Mouse (Mus musculus): ENCODE results near the gene Ucp3. TPM values are rescaled to one million over a fixed set of nuclear protein-coding genes. Genes with fewer than 3 reads are reported as not detected.

The Ucp3 gene
- polyA plus RNA-seq (2012; ENCODE audit: insufficient read depth, insufficient read length, low replicate concordance, missing spikeins) = not detected in 2 replicates

GRCm38 (mm10) chr7:100472777-100473176 lies at the start of gene Ucp3:
Gene Ucp3 (plus strand): TSS chr7:100472990.
- 84% methylated on average over 6 of the region's 6 CpGs for WGBS

GRCm38 (mm10) chr7:100425795-100426194 lies 47.0 kb upstream of the Ucp3 start:
- H3K4me3 ChIP-seq (ENCODE audit: insufficient read depth, low read depth, low read length) = no peak overlapping the region
- TF ChIP-seq CTCF (IDR thresholded peaks at IDR 0.05; ENCODE audit: insufficient read depth, low read depth, low read length) (no peak), POLR2A (IDR thresholded peaks at IDR 0.05; ENCODE audit: insufficient read depth, low read depth, low read length) (no peak)
- no peak overlapping the region for H3K27ac ChIP-seq (ENCODE audit: insufficient read depth, low read depth, low read length)
- H3K4me1 ChIP-seq (ENCODE audit: control insufficient read depth, insufficient read depth, low read length) = no peaks in the 10 kb centered on the region
- WGBS = 79% methylated on average over 3 of the region's 3 CpGs

More at GRCm38 (mm10) chr7:100472777-100473176, at the start of gene Ucp3:
- TF ChIP-seq POLR2A (IDR thresholded peaks at IDR 0.05; ENCODE audit: insufficient read depth, low read depth, low read length) (no peak), CTCF (IDR thresholded peaks at IDR 0.05; ENCODE audit: insufficient read depth, low read depth, low read length) (no peak)
- Histone ChIP-seq H3K4me3 (ENCODE audit: insufficient read depth, low read depth, low read length) (no peak within 1 kb of the TSS), H3K27ac (ENCODE audit: insufficient read depth, low read depth, low read length) (no peak within 1 kb of the TSS), H3K4me1 (ENCODE audit: control insufficient read depth, insufficient read depth, low read length) (peaks cover 5% of the 10 kb centered on the region; the same call in 1 of the 2 replicates)

DNA sequence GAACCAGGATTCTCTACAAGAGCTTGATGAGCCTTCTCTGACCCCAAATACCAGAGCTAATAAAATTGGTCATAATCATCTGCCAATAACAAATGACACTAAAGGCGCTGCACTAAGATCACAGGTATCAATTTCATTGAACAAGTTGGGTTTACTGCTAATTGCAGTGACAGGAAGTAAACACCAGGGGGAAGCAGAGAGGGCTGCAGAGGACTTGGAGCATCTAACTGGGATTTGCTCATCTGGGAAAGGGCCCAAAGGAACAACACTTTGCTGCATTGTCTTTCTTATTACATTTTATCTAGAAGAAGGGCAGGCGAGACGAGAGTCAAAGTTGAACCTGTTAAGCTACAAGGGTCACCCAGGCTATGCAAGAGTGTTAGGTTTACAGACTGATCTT lies 43.7 kb upstream of the Ucp3 start:
- TF ChIP-seq POLR2A (IDR thresholded peaks at IDR 0.05; ENCODE audit: insufficient read depth, low read depth, low read length) (no peak), CTCF (IDR thresholded peaks at IDR 0.05; ENCODE audit: insufficient read depth, low read depth, low read length) (no peak)
- 36% methylated on average over 3 of the region's 3 CpGs for WGBS
- Histone ChIP-seq H3K4me1 (ENCODE audit: control insufficient read depth, insufficient read depth, low read length) (no peaks in the 10 kb centered on the region), H3K27ac (ENCODE audit: insufficient read depth, low read depth, low read length) (no peak overlapping the region), H3K4me3 (ENCODE audit: insufficient read depth, low read depth, low read length) (no peak overlapping the region)

DNA sequence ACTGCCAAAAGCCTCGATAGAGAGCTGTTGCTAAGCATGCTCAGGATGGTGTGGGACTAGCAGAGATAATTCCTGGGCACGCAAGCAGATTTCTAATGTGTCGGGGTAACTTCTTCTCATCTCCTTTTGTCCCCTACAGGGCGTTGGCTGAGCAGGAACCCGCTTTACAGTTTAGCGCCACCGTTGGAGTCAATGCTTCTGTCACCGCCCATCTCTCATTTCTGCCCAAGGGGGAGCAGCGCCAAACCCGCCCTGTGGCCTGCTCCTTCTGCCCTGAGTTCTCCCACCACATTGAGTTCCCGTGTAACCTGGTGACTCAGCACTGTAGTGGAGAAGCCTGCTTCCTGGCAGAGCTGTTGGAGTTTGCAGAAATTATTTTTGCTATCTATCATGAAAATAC lies 42.9 kb upstream of the Ucp3 start:
- Histone ChIP-seq H3K27ac (ENCODE audit: insufficient read depth, low read depth, low read length) (no peak overlapping the region), H3K4me3 (ENCODE audit: insufficient read depth, low read depth, low read length) (no peak overlapping the region), H3K4me1 (ENCODE audit: control insufficient read depth, insufficient read depth, low read length) (no peaks in the 10 kb centered on the region)
- TF ChIP-seq CTCF (IDR thresholded peaks at IDR 0.05; ENCODE audit: insufficient read depth, low read depth, low read length) (no peak), POLR2A (IDR thresholded peaks at IDR 0.05; ENCODE audit: insufficient read depth, low read depth, low read length) (no peak)
- WGBS = 80% methylated on average over 11 of the region's 11 CpGs

GRCm38 (mm10) chr7:100431103-100431502 lies 41.7 kb upstream of the Ucp3 start:
- Histone ChIP-seq H3K4me3 (ENCODE audit: insufficient read depth, low read depth, low read length) (no peak overlapping the region), H3K27ac (ENCODE audit: insufficient read depth, low read depth, low read length) (no peak overlapping the region), H3K4me1 (ENCODE audit: control insufficient read depth, insufficient read depth, low read length) (no peaks in the 10 kb centered on the region)
- TF ChIP-seq CTCF (IDR thresholded peaks at IDR 0.05; ENCODE audit: insufficient read depth, low read depth, low read length) (no peak), POLR2A (IDR thresholded peaks at IDR 0.05; ENCODE audit: insufficient read depth, low read depth, low read length) (no peak)
- whole genome bisulfite sequencing = 53% methylated on average over 5 of the region's 5 CpGs

DNA sequence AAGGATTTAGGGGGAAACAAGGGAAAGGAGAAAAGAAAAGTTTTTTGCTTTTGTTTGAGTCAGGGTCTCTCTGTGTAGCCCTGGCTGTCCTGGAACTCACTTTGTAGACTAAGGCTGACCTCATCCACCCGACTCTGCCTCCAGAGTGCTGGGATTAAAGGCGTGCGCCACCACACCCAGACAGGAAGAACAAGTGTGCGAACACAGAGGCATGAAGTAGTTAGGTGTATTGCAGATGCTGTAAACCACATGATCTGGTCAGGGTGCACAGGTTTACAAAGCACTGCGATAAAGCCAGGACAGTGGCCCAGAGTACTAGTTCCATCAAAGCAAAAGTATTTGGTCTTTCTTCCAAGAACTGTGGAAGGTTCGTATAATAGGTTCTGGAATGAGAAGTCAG lies 39.5 kb upstream of the Ucp3 start:
- WGBS = 96% methylated on average over 6 of the region's 6 CpGs
- Histone ChIP-seq H3K27ac (ENCODE audit: insufficient read depth, low read depth, low read length) (no peak overlapping the region), H3K4me1 (ENCODE audit: control insufficient read depth, insufficient read depth, low read length) (no peaks in the 10 kb centered on the region), H3K4me3 (ENCODE audit: insufficient read depth, low read depth, low read length) (no peak overlapping the region)
- no peak for TF ChIP-seq CTCF (IDR thresholded peaks at IDR 0.05; ENCODE audit: insufficient read depth, low read depth, low read length)
- no peak for TF ChIP-seq POLR2A (IDR thresholded peaks at IDR 0.05; ENCODE audit: insufficient read depth, low read depth, low read length)

DNA sequence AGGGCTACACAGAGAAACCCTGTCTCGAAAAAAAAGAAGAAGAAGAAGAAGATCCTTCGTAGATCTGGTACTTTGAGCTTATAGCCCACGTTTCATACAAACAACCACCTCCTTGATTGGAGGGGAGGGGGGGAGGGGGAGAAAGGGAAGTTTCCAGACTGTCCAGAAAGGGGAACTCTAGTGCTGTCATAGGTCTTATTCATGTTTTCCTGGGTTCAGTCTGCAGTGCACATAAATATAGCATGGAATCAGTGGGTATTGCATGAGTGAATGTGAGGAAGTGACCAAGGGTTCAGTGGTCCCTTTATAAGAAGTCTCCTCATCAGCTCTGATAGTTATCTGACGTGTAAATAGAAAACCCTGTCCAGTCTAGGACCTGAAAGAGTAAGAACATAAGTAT lies 29.1 kb upstream of the Ucp3 start:
- WGBS = 92% methylated on average over 4 of the region's 4 CpGs
- TF ChIP-seq CTCF (IDR thresholded peaks at IDR 0.05; ENCODE audit: insufficient read depth, low read depth, low read length) (no peak), POLR2A (IDR thresholded peaks at IDR 0.05; ENCODE audit: insufficient read depth, low read depth, low read length) (no peak)

GRCm38 (mm10) chr7:100446271-100446670 lies 26.5 kb upstream of the Ucp3 start:
- no peak for TF ChIP-seq POLR2A (IDR thresholded peaks at IDR 0.05; ENCODE audit: insufficient read depth, low read depth, low read length)
- Histone ChIP-seq H3K4me3 (ENCODE audit: insufficient read depth, low read depth, low read length) (no peak overlapping the region), H3K4me1 (ENCODE audit: control insufficient read depth, insufficient read depth, low read length) (no peaks in the 10 kb centered on the region), H3K27ac (ENCODE audit: insufficient read depth, low read depth, low read length) (no peak overlapping the region)
- 85% methylated on average over 5 of the region's 5 CpGs for WGBS

More for the DNA sequence above, 29.1 kb upstream of the Ucp3 start:
- no peak overlapping the region for H3K4me3 ChIP-seq (ENCODE audit: insufficient read depth, low read depth, low read length)
- H3K27ac ChIP-seq (ENCODE audit: insufficient read depth, low read depth, low read length) = no peak overlapping the region
- H3K4me1 ChIP-seq (ENCODE audit: control insufficient read depth, insufficient read depth, low read length) = no peaks in the 10 kb centered on the region

DNA sequence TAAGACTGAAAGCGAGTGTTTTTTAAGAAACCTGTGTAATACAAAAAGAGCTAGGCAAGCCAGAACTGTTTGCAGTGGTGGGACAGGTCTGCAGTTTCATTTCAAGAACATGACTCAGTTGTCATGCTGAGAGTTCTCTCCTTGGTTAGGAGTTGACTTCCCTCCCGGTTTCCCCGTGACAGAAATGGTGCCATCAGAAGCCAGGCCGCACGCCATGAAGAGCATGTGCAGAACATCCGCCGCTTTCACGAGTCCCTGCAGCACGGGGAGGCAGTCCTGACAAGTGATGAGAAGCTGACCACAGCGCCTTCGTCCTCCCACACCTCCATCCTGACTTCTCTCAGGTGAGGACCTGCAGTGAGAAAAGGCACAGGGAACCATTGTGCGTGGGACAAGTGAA lies 24.3 kb upstream of the Ucp3 start:
- Histone ChIP-seq H3K27ac (ENCODE audit: insufficient read depth, low read depth, low read length) (no peak overlapping the region), H3K4me1 (ENCODE audit: control insufficient read depth, insufficient read depth, low read length) (no peaks in the 10 kb centered on the region), H3K4me3 (ENCODE audit: insufficient read depth, low read depth, low read length) (no peak overlapping the region)
- 95% methylated on average over 12 of the region's 12 CpGs for WGBS
- TF ChIP-seq POLR2A (IDR thresholded peaks at IDR 0.05; ENCODE audit: insufficient read depth, low read depth, low read length) (no peak), CTCF (IDR thresholded peaks at IDR 0.05; ENCODE audit: insufficient read depth, low read depth, low read length) (no peak)

DNA sequence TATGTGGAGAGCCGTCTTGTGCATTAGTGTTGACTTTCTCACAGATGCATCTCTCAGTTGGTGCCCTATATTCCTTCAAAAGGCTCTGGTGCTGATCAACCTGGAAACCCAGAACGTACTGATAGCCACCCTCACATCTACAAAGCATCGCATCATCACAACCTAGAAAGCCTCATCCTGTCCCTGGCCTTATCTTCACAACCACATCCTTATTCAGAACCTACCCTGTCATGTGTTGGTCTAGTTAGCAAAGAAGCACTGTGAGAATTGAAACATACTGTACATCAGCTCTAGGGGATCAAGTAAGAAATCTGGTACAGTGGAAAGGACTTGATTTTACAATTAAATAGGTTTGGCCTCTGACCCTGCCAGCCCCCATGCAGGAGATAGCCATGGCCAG lies 23.8 kb upstream of the Ucp3 start:
- no peak overlapping the region for H3K27ac ChIP-seq (ENCODE audit: insufficient read depth, low read depth, low read length)
- no peak overlapping the region for H3K4me3 ChIP-seq (ENCODE audit: insufficient read depth, low read depth, low read length)
- no peaks in the 10 kb centered on the region for H3K4me1 ChIP-seq (ENCODE audit: control insufficient read depth, insufficient read depth, low read length)
- over 99% methylated on average over 3 of the region's 3 CpGs for whole genome bisulfite sequencing
- TF ChIP-seq POLR2A (IDR thresholded peaks at IDR 0.05; ENCODE audit: insufficient read depth, low read depth, low read length) (no peak), CTCF (IDR thresholded peaks at IDR 0.05; ENCODE audit: insufficient read depth, low read depth, low read length) (no peak)

All from olfactory bulb, adult 2 months (tissue).